Mouse (Mus musculus): ENCODE results near the gene Olfr96. TPM values are rescaled to one million over a fixed set of nuclear protein-coding genes. Genes with fewer than 3 reads are reported as not detected.
"Not testable (repeated sequence)": the region's sequence is repeated elsewhere in the genome, so short reads cannot be mapped to it uniquely, and the experiment has no call there.

Olfr96 gene
- polyA plus RNA-seq, 1 experiment from 2014 or later, result 0.29 TPM

DNA sequence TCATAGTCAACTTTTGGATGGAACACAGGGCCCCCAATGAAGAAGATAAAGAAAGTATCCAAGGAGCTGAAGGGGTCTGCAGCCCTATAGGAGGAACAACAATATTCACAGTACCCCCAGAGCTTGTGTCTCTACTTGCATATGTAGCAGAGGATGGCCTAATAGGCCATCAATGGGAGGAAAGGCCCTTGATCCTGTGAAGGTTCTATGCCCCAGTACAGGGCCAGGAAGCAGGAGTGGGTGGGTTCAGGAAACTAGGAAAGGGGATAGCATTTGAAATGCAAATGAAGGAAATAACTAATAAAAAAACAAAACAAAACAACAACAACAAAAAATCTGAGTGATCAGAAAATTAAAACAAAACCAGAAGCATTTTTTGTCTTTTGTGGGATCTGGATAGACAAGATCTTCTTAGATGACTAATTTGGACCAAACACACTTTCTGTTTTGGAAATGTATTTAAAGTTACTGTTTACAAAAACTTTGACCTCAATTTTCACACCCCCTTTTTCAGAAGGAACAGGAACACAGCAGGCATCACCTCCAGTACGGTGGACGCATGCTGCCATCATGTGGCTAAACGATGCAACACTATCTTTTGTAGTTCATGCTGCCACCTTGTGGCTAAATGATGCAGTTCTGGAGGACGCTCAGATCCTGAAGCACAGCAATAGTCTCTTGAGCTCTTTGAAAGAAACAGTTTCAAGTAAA, 16.6 kb upstream of the Olfr96 start:
- H3K27ac ChIP-seq (replicated peaks; ENCODE audit: low read depth, low read length), result no peak overlapping the region
- DNase-seq (ENCODE audit: low spot score), result peak; percentile 88
- H3K9ac ChIP-seq (ENCODE audit: low read depth, low read length), result no peak overlapping the region
- ATAC-seq (ENCODE audit: low read depth), result no peak
- no peaks in the 10 kb centered on the region for H3K4me1 ChIP-seq (ENCODE audit: control insufficient read depth, insufficient read depth, low read length)
- H3K27me3 ChIP-seq (replicated peaks; ENCODE audit: control insufficient read depth, insufficient read depth, low read length), result no peaks in the 10 kb centered on the region
- no peaks in the 10 kb centered on the region for H3K36me3 ChIP-seq (ENCODE audit: control insufficient read depth, insufficient read depth, low read length)
- WGBS, result under 1% methylated on average over 4 of the region's 4 CpGs
- H3K4me2 ChIP-seq (ENCODE audit: low read depth, low read length), result no peak overlapping the region
- H3K9me3 ChIP-seq (ENCODE audit: control insufficient read depth, low read length), result no peaks in the 10 kb centered on the region
- no peak overlapping the region for H3K4me3 ChIP-seq (ENCODE audit: low read depth, low read length)

DNA sequence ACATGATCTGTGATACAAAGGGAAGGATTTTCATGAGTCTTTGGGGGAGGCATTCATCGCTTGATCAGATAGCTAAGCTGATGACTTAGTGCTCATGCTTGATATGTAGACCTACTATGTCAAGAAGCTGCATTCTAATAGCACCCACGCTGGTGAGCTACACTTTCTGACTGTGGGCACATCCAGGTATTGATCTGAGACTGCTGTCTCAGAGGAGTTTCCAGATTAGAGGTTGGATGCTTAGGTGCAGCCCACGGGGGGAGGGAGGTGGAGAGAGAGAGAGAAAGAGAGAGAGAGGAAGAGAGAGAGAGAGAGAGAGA, 16.1 kb upstream of the Olfr96 start:
- no peak overlapping the region for H3K4me3 ChIP-seq (ENCODE audit: low read depth, low read length)
- no peak overlapping the region for H3K9ac ChIP-seq (ENCODE audit: low read depth, low read length)
- no peaks in the 10 kb centered on the region for H3K9me3 ChIP-seq (ENCODE audit: control insufficient read depth, low read length)
- H3K4me1 ChIP-seq (ENCODE audit: control insufficient read depth, insufficient read depth, low read length), result no peaks in the 10 kb centered on the region
- no peaks in the 10 kb centered on the region for H3K36me3 ChIP-seq (ENCODE audit: control insufficient read depth, insufficient read depth, low read length)
- WGBS, result 31% methylated on average over 3 of the region's 3 CpGs
- DNase-seq (ENCODE audit: low spot score), result no peak
- no peak overlapping the region for H3K4me2 ChIP-seq (ENCODE audit: low read depth, low read length)
- no peak for ATAC-seq (ENCODE audit: low read depth)
- H3K27me3 ChIP-seq (replicated peaks; ENCODE audit: control insufficient read depth, insufficient read depth, low read length), result no peaks in the 10 kb centered on the region
- no peak overlapping the region for H3K27ac ChIP-seq (replicated peaks; ENCODE audit: low read depth, low read length)

GRCm38 (mm10) chr17:37210884-37211768, 8.8 kb upstream of the Olfr96 start:
- ATAC-seq (ENCODE audit: low read depth), result no peak
- Histone ChIP-seq H3K9me3 (ENCODE audit: control insufficient read depth, low read length) (no peaks in the 10 kb centered on the region), H3K27me3 (replicated peaks; ENCODE audit: control insufficient read depth, insufficient read depth, low read length) (peaks cover 24% of the 10 kb centered on the region), H3K4me1 (ENCODE audit: control insufficient read depth, insufficient read depth, low read length) (no peaks in the 10 kb centered on the region), H3K27ac (replicated peaks; ENCODE audit: low read depth, low read length) (no peak overlapping the region), H3K9ac (ENCODE audit: low read depth, low read length) (no peak overlapping the region), H3K4me3 (ENCODE audit: low read depth, low read length) (peak overlapping the region; percentile 16), H3K4me2 (ENCODE audit: low read depth, low read length) (peak overlapping the region; percentile 39), H3K36me3 (ENCODE audit: control insufficient read depth, insufficient read depth, low read length) (no peaks in the 10 kb centered on the region)
- 20% methylated on average over 40 of the region's 40 CpGs for WGBS
- no peak for DNase-seq (ENCODE audit: low spot score)

- 64% methylated on average over 3 of the region's 3 CpGs for WGBS
- no peaks in the 10 kb centered on the region for H3K4me1 ChIP-seq (ENCODE audit: control insufficient read depth, insufficient read depth, low read length)
- DNase-seq (ENCODE audit: low spot score), result no peak
These were observed 6.9 kb upstream of the Olfr96 start, which contains the start of gene Olfr95 for GRCm38 (mm10) chr17:37213018-37213417. Olfr95 (minus strand) TSS chr17:37213118.

DNA sequence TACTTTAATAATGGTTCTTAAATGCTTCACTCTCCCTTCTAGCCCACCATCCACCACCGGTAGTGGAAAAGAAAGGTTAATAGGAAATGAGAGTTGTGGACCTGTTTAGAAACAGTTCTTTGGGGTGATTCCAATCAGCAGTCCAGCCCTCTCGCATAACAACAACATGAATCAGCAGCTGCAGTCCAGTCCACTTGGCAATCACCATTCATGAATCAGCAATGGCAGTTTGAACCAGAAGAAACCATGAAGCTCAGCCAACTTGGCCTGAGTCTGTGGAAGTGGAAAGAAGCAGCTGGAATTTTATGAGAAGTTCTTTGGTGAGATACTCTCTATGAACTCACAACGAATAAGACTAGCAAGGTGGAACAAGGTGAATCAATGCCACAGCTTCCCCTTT, 1.5 kb upstream of the Olfr96 start:
- WGBS, result 85% methylated on average over 3 of the region's 3 CpGs
- Histone ChIP-seq H3K27ac (replicated peaks; ENCODE audit: low read depth, low read length) (no peak overlapping the region), H3K9me3 (ENCODE audit: control insufficient read depth, low read length) (peaks cover 6% of the 10 kb centered on the region; the same call in 1 of the 2 replicates), H3K36me3 (ENCODE audit: control insufficient read depth, insufficient read depth, low read length) (no peaks in the 10 kb centered on the region), H3K4me3 (ENCODE audit: low read depth, low read length) (no peak overlapping the region), H3K27me3 (replicated peaks; ENCODE audit: control insufficient read depth, insufficient read depth, low read length) (no peaks in the 10 kb centered on the region), H3K4me1 (ENCODE audit: control insufficient read depth, insufficient read depth, low read length) (no peaks in the 10 kb centered on the region), H3K4me2 (ENCODE audit: low read depth, low read length) (no peak overlapping the region), H3K9ac (ENCODE audit: low read depth, low read length) (no peak overlapping the region)
- DNase-seq (ENCODE audit: low spot score) (no peak), ATAC-seq (ENCODE audit: low read depth) (no peak)

More at GRCm38 (mm10) chr17:37213018-37213417, 6.9 kb upstream of the Olfr96 start, which contains the start of gene Olfr95:
- Histone ChIP-seq H3K4me3 (ENCODE audit: low read depth, low read length) (no peak within 1 kb of the TSS), H3K27me3 (replicated peaks; ENCODE audit: control insufficient read depth, insufficient read depth, low read length) (peaks cover 24% of the 10 kb centered on the region), H3K27ac (replicated peaks; ENCODE audit: low read depth, low read length) (no peak within 1 kb of the TSS), H3K36me3 (ENCODE audit: control insufficient read depth, insufficient read depth, low read length) (no peaks in the 10 kb centered on the region), H3K9me3 (ENCODE audit: control insufficient read depth, low read length) (peaks cover 6% of the 10 kb centered on the region; the same call in 1 of the 2 replicates), H3K4me2 (ENCODE audit: low read depth, low read length) (no peak within 1 kb of the TSS), H3K9ac (ENCODE audit: low read depth, low read length) (no peak within 1 kb of the TSS)
- ATAC-seq (ENCODE audit: low read depth), result no peak

DNA sequence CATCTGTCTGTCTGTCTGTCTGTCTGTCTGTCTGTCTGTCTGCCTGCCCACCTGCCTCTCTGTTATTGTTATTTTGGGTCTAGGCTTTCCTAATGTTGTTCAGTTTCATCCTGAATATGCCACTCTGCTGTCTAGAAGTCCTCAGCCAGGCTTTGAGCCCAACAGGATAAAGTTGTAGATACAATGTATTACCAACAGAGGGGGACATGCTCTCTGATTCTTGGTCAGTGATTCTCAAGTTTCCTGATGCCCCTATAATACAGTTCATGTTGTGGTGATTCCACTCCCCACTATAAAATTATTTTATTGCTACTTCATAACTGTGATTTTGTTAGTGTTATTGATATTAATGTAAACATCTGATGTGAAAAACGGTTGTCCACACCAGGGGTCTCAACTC, 1.9 kb downstream of the Olfr96 start:
- Histone ChIP-seq H3K4me2 (ENCODE audit: low read depth, low read length) (no peak overlapping the region), H3K27me3 (replicated peaks; ENCODE audit: control insufficient read depth, insufficient read depth, low read length) (no peaks in the 10 kb centered on the region), H3K4me1 (ENCODE audit: control insufficient read depth, insufficient read depth, low read length) (no peaks in the 10 kb centered on the region), H3K36me3 (ENCODE audit: control insufficient read depth, insufficient read depth, low read length) (no peaks in the 10 kb centered on the region), H3K27ac (replicated peaks; ENCODE audit: low read depth, low read length) (no peak overlapping the region), H3K9me3 (ENCODE audit: control insufficient read depth, low read length) (peaks cover 6% of the 10 kb centered on the region; the same call in 1 of the 2 replicates), H3K4me3 (ENCODE audit: low read depth, low read length) (no peak overlapping the region), H3K9ac (ENCODE audit: low read depth, low read length) (no peak overlapping the region)
- DNase-seq (ENCODE audit: low spot score), result no peak
- no peak for ATAC-seq (ENCODE audit: low read depth)
- WGBS, result 26% methylated on average over 1 of the region's 1 CpGs

DNA sequence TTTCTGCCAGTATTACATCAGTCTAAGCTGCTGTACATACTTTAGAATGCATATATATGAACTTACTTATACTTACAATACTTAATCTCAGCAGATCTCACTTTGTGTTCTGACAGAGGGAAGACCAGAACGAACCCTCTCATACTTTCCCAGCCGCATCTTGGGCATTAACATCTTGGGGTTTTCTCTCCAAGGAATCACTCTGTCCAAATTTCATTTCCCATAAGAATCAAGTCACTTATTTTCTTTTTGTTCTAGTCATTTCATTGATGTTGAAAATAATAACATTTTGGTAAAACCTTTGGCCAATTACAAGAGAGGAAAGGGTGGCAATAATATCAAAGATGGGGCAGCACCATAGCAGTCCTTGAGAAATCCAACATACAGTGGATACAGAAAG, 17.3 kb downstream of the Olfr96 start, which contains the start of gene Olfr97:
TSS of gene Olfr97 (minus strand) at position 101 of the 400 bp plus-strand sequence.
- not testable (repeated sequence) for H3K36me3 ChIP-seq (ENCODE audit: control insufficient read depth, insufficient read depth, low read length); H3K9me3 ChIP-seq (ENCODE audit: control insufficient read depth, low read length); ATAC-seq (ENCODE audit: low read depth); H3K27me3 ChIP-seq (replicated peaks; ENCODE audit: control insufficient read depth, insufficient read depth, low read length); H3K4me3 ChIP-seq (ENCODE audit: low read depth, low read length); H3K4me2 ChIP-seq (ENCODE audit: low read depth, low read length); H3K4me1 ChIP-seq (ENCODE audit: control insufficient read depth, insufficient read depth, low read length); DNase-seq (ENCODE audit: low spot score); H3K9ac ChIP-seq (ENCODE audit: low read depth, low read length); H3K27ac ChIP-seq (replicated peaks; ENCODE audit: low read depth, low read length)
- whole genome bisulfite sequencing, result 90% methylated on average over 2 of the region's 2 CpGs

- Histone ChIP-seq H3K4me1 (ENCODE audit: control insufficient read depth, insufficient read depth, low read length) (no peaks in the 10 kb centered on the region), H3K9ac (ENCODE audit: low read depth, low read length) (no peak overlapping the region), H3K27ac (replicated peaks; ENCODE audit: low read depth, low read length) (no peak overlapping the region), H3K4me3 (ENCODE audit: low read depth, low read length) (no peak overlapping the region), H3K36me3 (ENCODE audit: control insufficient read depth, insufficient read depth, low read length) (no peaks in the 10 kb centered on the region), H3K9me3 (ENCODE audit: control insufficient read depth, low read length) (no peaks in the 10 kb centered on the region), H3K27me3 (replicated peaks; ENCODE audit: control insufficient read depth, insufficient read depth, low read length) (no peaks in the 10 kb centered on the region), H3K4me2 (ENCODE audit: low read depth, low read length) (no peak overlapping the region)
- ATAC-seq (ENCODE audit: low read depth) (no peak), DNase-seq (ENCODE audit: low spot score) (no peak)
- 56% methylated on average over 3 of the region's 3 CpGs for WGBS
These were observed 22.3 kb downstream of the Olfr96 start for GRCm38 (mm10) chr17:37242198-37242597.
